Mouse (Mus musculus) G1E (cell line): Measurements from ENCODE around the gene Gm17521. TPM values are rescaled to one million over a fixed set of nuclear protein-coding genes. Genes with fewer than 3 reads are reported as not detected.
"Not testable (repeated sequence)": the region's sequence is repeated elsewhere in the genome, so short reads cannot be mapped to it uniquely, and the experiment has no call there.

Experiments used
- ATAC-seq: 2 replicates; pipeline ENCODE4 v1.8.0; 2016; ENCODE audit warnings: mild to moderate bottlenecking; ENCODE audit not compliant: insufficient number of reproducible peaks, poor library complexity, low FRiP score, severe bottlenecking; ENCODE audit errors: extremely low read depth
- DNase-seq: peaks from one replicate; pipeline ENCODE4 v3.0.0; 2012; ENCODE audit warnings: low spot score
- H3K27me3 ChIP-seq: 2 replicates; pipeline ENCODE4 v1.6.1; 2012; ENCODE audit warnings: mild to moderate bottlenecking, low read length, inconsistent platforms; ENCODE audit not compliant: insufficient read depth
- H3K36me3 ChIP-seq: replicated peaks from 2 replicates; pipeline ENCODE3; 2012; ENCODE audit warnings: mild to moderate bottlenecking, inconsistent platforms
- H3K4me1 ChIP-seq: 2 replicates; pipeline ENCODE4 v1.6.1; 2012; ENCODE audit warnings: low read depth, low read length, inconsistent platforms, mixed read lengths; ENCODE audit not compliant: insufficient read depth
- H3K4me3 ChIP-seq: 2 replicates; pipeline ENCODE4 v1.5.1; 2012; ENCODE audit warnings: low read depth, mild to moderate bottlenecking, inconsistent platforms, low read length, moderate library complexity, mixed read lengths
- H3K9me3 ChIP-seq: replicated peaks from 2 replicates; pipeline ENCODE4 v1.6.1; 2012; ENCODE audit warnings: inconsistent platforms
- CTCF ChIP-seq: IDR thresholded peaks from 2 replicates; pipeline ENCODE4 v1.5.1; 2012; ENCODE audit warnings: low read depth, low read length, inconsistent platforms, mixed read lengths
- GATA1 ChIP-seq: IDR thresholded peaks from 2 replicates; pipeline ENCODE4 v1.6.1; 2012; ENCODE audit warnings: borderline replicate concordance, low read length, inconsistent platforms, mixed read lengths
- GATA2 ChIP-seq: IDR thresholded peaks from 2 replicates; pipeline ENCODE4 v1.6.1; 2012; ENCODE audit warnings: low read depth, low read length, inconsistent platforms, borderline replicate concordance
- POLR2AphosphoS5 ChIP-seq: IDR thresholded peaks from 2 replicates; pipeline ENCODE4 v1.6.1; 2012; ENCODE audit warnings: low read depth, low read length, inconsistent platforms; ENCODE audit not compliant: insufficient replicate concordance
- TAL1 ChIP-seq: conservative IDR thresholded peaks from 2 replicates; pipeline ENCODE4 v1.6.1; 2012; ENCODE audit warnings: low read depth, low read length, inconsistent platforms, mixed read lengths
- polyA plus RNA-seq: library from polyadenylated mRNA; stranded (reverse); fragments of >175 nt; gene quantifications from 2 replicates; pipeline ENCODE4 v1.2.3, GENCODE M21; 2012
- total RNA-seq, 2 experiments: library from RNA; stranded (forward) in 1 of 2; stranded (reverse) in 1 of 2; fragments of 200-1000 nt in 1 of 2; fragments of >200 nt in 1 of 2; fragmentation: Nextera tagmentation in 1 of 2; gene quantifications; 2 replicates each; pipeline ENCODE4 v1.2.3; 2014 to 2017

Gm17521 gene
- total RNA-seq (2014; fragmentation: Nextera tagmentation), result not detected in 2 replicates
- total RNA-seq (2017), result not detected in 2 replicates
- polyA plus RNA-seq, result not detected in 2 replicates

DNA sequence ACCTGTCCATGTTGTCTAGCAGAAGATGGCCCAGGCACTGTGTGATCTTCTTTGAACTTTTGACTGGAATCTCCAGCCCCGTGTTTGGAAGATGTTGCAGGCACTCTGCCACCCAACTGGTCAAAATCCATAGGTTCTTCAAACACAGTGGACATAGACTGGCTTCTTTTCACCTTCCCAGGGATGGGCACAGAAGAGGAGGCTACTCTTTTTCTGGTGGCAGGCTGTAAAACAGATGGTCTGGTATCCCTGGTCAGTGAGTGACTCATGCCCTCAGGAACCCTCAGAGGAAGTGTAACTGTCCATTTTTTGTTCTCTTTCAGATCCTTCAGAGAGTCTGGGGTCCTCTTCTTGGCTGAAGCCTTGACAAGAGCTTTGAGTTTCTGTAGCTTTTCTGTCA is at the start of gene Gm17521:
TSS of gene Gm17521 (minus strand) at position 101 of the 400 bp plus-strand sequence.
- H3K4me3 ChIP-seq, H3K4me1 ChIP-seq, H3K36me3 ChIP-seq, H3K27me3 ChIP-seq, H3K9me3 ChIP-seq, DNase-seq, ATAC-seq: not testable (repeated sequence)

DNA sequence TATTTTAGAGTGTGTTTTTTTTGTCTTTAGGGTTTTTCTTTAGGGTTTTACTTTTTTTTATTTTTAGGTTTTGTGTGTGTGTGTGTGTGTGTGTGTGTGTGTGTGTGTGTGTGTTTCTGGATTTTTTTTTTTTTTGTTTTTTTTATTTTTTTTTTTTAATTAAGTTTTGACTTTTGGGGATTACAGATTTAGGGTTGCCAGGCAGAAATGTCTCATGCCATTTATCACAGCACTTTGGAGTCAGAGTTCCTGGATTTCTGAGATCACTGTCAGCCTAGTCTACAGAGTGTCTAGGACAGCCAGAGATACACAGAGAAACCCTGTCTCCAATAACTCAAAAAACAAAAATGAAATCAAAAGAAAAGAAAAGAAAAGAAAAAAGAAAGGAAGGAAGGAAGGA is 14.5 kb upstream of the Gm17521 start:
- H3K4me3 ChIP-seq, result no peak overlapping the region
- ATAC-seq, result no peak
- no peaks in the 10 kb centered on the region for H3K4me1 ChIP-seq

DNA sequence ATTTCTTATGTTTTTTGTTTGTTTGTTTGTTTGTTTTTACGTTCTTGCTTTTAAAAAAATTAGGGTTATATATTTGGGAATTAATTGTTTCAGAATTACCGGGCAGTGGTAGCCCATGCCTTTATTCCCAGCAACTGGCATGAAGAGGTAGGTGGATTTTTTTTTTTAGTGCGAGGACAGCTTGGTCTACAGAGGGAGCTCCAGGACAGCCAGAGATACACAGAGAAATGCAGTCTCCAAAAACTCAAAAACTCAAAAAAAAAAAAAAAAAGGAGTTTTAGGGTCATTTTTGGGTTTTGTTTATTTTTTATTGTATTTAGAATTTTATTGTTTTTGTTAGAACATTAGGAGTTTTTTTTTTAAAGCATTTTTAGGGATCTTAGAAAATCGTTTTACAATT is 14.0 kb upstream of the Gm17521 start:
- Histone ChIP-seq H3K4me3 (no peak overlapping the region), H3K9me3 (no peaks in the 10 kb centered on the region), H3K27me3 (no peaks in the 10 kb centered on the region), H3K36me3 (no peaks in the 10 kb centered on the region), H3K4me1 (no peaks in the 10 kb centered on the region)
- DNase-seq, result no peak
- no peak for ATAC-seq
- TF ChIP-seq TAL1, result no peak
- no peak for TF ChIP-seq CTCF
- TF ChIP-seq POLR2AphosphoS5, result no peak

More for the DNA sequence above, 14.5 kb upstream of the Gm17521 start:
- Histone ChIP-seq H3K9me3 (no peaks in the 10 kb centered on the region), H3K36me3 (no peaks in the 10 kb centered on the region), H3K27me3 (no peaks in the 10 kb centered on the region)
- DNase-seq, result no peak
- TF ChIP-seq CTCF (no peak), POLR2AphosphoS5 (no peak), GATA1 (no peak), GATA2 (no peak), TAL1 (no peak)

Other genes starting within 250 kb of the Gm17521 start
- gene Cldn34c1, start 73.8 kb upstream of the Gm17521 start, total RNA-seq (2014; fragmentation: Nextera tagmentation), result not detected in 2 replicates
- 0.06 and 0.44 TPM in 2 replicates for gene Cldn34c1, start 73.8 kb upstream of the Gm17521 start, total RNA-seq (2017)
- not detected in 2 replicates for gene Cldn34c1, start 73.8 kb upstream of the Gm17521 start, polyA plus RNA-seq
- not detected in 2 replicates for gene Srsx, start 192.8 kb upstream of the Gm17521 start, total RNA-seq (2014; fragmentation: Nextera tagmentation)
- gene Srsx, start 192.8 kb upstream of the Gm17521 start, total RNA-seq (2017), result 0.12 TPM in 1 of 2 replicates, not detected in the other
- gene Srsx, start 192.8 kb upstream of the Gm17521 start, polyA plus RNA-seq, result not detected in 2 replicates
- gene Gm17577, start 217.2 kb upstream of the Gm17521 start, total RNA-seq (2014; fragmentation: Nextera tagmentation), result not detected in 2 replicates
- not detected in 2 replicates for gene Gm17577, start 217.2 kb upstream of the Gm17521 start, total RNA-seq (2017)
- gene Gm17577, start 217.2 kb upstream of the Gm17521 start, polyA plus RNA-seq, result not detected in 2 replicates